Mouse (Mus musculus) A20 (cell line): ENCODE measurements around the gene Lrp6.
A peak's percentile ranks its signal among the peaks of the same experiment; 100 is the strongest.

ENCODE experiments used
- DNase-seq: peaks from one replicate; pipeline ENCODE4 v3.0.0-alpha.2; 2011; ENCODE audit warnings: low read depth, low spot score

Lrp6 gene

DNA sequence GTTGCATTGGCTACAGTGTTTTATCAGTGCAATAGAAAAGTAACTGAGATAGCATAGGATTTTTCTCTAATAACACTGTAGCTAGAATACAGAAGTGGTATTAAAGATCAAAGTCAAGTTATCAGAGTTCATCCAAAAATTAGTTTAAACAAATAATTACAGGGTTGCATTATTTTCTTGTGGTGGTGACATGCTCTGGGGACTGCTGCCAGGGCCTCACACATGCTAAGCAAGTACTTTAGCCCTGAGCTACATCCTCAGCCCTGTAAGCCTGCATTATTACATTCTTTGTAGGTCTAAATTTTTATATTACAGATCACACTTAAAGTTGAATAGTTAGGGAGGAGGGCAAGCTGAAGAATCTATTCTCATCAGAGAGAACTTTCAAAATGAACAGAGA, 68.2 kb downstream of the Lrp6 start:
- no peak for DNase-seq

DNA sequence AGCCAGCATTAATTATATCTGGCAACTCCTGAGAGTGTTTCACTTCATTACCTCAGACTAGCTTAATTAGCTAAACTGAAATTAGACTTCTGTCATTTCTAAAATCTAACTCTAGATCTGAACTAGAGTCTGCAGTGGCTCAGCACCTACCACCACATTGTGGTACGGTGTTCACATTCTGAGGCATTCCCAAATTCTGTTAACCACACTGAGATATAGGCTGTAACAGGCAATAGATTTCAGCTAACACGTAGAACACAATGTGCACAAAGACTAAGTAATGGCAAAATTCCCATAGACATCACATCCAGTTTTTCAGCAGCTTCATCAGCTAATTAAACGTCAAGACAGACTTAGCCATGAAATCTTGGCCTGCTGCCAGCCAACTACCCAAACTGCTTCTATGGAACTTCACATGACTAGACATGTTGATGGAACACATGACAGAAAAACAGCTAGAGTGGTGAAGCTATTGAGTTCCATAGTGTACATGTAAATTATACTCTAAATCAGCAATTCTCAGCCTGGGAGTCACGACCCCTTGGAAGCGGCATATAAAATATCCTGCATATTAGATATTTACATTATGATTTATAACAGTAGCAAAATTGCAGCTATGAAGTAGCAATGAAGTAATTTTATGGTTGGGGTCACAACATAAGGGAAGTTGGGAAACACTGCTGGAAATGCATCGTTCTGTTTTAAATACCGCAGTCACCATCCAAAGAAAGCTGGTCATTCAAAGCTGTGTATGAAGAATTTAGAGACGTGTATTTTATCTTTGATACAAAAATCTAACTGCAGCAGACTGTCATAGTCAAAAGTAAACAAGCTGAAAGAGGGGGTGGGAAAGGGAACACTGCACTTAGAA, 71.7 kb downstream of the Lrp6 start:
- DNase-seq: no peak

DNA sequence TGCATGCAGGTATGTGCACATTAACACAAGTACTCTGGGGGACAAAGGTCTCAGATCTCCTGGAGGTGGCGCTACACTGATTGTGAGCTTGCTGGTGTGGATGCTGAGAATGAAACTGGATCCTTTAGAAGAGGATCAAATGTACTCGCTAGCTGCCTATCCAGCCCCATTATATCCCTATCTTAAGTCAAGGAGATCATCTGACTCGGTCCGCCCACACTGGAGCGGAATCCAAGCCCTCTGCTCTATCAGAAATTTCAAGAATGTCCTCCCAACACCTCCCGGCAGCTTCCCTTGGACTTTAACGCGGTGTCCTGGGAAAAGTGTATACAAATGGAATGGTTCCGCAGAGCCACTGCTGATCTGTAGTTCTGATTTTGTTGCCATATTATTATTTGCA, 77.1 kb downstream of the Lrp6 start:
- DNase-seq: no peak

DNA sequence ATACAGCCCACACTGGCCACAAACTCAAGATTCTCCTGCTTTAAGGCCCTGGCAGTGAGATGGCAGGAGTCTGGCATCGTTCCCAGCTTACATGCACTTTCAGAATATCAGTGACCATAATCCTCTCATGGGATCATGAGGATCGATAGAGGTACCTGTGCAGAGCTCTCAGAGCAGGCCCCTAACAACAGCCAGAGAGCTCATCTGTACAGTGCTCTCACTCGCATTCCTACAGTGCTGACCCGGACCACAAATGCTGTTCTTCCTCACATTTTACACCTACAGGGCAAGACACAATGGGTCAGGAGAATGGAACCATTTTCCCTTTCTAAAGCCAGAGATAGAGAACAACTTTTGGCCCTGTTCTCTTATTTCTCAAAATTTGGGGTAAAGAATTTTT, 77.6 kb downstream of the Lrp6 start:
- no peak for DNase-seq

DNA sequence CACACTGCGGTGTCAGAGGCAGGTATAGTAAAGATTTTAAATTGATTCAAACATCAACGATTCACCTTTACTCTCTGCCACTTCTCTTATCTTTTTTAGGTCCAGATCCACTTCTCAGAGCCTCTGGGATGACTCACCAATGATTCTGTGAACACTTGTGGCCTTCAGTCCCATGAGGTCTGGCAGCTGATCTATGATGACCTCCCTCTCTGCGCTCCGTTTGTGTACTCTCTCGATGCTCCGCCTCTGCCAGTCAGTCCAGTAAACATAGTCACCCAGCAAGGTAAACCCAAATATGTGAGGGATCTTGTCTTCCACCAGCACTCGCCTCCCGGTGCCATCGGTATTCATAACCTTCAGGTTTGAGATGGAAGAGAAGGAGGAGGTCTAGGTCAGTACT, 80.4 kb downstream of the Lrp6 start:
- DNase-seq: no peak

DNA sequence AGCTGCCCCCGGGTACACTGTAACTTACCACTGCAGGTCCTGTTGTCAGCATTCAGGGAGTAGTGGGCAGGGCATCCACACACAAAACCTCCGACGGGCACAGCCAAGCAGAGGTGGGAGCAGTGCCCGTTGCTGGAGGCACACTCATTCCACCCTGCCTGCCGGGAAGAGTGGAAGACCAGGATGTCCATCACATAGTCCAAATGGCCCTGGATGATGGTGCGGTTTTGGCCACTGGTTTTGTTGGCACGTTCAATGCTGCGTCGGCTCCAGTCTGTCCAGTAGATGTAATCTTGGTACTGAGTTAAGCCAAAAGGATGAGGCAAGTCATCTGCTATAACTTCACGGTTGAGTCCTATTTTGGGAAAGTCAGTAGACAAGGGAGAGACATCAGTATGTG, 87.3 kb downstream of the Lrp6 start:
- DNase-seq: no peak

DNA sequence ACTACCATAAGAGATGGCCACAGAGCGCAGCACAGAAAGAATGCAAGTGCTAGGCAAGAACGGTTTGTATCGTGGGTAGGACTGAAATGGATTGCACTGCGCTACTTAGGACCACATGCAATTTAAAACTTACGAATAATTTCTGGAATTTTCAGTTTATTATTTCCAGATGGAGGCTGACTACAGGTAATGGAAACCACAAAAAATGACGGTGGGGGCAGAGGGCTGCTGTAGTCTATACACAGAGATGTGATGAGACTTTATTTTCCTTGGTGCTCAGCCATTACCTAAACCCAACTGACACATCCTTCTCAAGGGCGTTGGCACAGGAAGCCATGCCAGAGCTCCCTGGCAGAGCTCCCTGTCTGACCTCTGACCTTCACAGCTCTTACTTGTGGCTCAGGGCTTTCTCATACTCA, 93.6 kb downstream of the Lrp6 start:
- no peak for DNase-seq

DNA sequence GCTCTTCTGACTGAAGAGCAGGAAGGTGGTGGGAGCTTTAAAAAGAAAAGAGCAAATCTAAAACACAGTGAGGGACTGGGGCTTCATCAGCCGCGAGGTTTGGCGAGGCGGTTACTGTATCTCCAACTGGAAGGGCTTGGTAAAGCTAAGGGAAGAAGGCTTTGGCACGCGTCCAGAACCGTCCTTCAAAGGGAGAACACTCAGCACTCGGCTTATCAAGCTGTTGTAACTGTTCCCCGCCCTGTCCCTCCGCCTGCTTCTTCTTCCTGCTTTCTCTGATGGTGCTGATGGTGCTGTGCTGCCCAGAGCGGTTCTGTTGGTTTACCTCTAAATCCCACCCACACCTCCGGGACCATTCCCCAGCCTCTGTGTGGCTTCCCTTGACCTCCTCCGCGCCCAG, 95.9 kb downstream of the Lrp6 start:
- DNase-seq: no peak

DNA sequence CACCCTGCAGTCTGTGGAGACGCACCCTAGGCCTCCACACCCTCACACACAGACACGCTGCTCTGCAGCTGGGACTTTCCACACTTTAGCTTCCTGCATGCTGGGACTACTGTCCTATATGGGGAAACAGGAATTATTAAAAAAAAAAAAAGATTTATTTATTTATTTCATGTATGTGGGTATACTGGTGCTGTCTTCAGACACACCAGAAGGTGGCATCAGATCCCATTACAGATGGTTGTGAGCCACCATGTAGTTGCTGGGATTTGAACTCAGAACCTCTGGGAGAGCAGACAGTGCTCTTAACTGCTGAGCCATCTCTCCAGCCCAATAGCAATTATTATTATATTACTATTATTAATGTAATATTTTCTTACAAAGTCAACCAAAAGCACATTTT, 97.5 kb downstream of the Lrp6 start:
- DNase-seq: no peak

DNA sequence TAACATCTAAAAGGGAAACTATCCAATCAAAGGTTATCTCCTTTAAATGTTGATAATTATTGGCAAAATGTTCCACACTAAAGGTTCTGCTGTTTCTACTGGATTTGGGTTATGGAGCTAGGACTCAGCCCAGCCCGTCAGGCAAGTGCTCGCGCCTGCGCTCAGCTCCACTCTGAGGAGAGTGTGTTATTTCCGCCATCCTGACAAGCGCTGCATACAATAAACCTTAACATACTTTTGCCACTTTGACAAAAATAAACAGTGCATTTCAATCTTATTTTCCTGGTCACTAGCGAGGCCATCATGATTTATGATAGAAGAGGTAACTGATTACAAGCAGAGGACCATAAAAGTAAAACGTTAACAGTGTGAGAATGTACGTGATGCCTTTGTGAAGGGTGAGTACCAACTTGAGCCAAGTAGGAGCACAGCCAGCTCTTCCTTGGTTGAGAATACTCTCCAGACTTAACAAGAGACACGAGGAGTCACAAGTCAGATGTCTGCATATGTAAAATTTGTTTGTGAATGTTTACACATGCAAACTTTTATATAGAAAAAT, 100.0 kb downstream of the Lrp6 start:
- DNase-seq: no peak

DNA sequence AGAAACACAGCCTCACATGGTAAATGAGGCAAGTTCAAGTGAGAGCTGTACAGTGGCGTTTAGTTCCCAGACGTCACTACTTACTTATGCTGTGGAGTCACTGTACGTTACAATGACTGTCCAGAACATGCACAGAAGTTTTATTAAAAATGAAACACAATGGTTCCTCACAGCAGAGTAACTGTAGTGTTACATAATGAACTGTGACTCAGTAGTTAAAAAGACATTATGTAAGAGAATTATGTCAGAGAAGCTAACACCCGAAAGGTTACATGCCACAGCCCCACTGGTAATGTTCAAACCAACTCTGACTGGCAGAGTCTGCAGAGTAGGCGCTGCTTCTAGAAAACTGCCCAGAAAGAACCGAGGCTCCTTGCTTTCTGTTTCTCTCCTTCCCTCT, 105.6 kb downstream of the Lrp6 start:
- no peak for DNase-seq

DNA sequence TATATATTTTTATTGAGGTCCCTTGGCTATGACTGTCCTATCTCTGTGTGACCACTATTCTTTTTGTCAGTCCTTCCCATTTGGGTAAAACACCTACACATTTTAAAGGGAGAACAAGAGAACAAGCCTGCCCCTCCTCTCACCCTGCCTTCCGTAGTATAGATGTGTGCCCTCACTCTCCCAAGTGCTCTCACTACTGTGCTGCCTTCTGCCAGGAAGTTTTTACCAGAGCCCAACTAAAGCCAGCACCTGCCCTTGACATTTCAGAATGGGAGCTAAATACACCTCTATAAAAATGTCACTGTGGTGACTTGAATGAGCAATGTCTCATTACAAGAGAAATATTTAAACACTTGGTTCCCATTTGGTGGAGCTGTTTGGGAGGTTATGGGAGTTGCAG, 108.4 kb downstream of the Lrp6 start:
- no peak for DNase-seq

DNA sequence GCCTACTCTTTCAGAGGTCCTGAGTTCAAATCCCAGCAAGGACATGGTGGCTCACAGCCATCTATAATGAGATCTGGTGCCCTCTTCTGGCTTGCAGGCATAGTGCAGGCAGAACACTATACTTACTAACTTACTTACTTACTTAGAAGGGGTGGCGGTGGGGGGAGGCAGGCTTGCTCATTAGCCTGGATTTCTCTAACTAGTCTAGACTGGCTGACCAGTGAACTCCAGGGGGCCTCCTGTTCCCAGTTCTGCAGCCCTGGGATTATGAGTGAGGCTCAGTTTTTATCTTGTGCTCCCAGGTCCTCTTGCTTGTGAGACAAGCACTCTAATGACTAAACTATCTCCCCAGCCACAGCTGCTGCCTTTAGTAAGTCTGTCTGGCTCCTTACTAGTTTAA, 112.7 kb downstream of the Lrp6 start:
- peak; percentile 21 for DNase-seq

DNA sequence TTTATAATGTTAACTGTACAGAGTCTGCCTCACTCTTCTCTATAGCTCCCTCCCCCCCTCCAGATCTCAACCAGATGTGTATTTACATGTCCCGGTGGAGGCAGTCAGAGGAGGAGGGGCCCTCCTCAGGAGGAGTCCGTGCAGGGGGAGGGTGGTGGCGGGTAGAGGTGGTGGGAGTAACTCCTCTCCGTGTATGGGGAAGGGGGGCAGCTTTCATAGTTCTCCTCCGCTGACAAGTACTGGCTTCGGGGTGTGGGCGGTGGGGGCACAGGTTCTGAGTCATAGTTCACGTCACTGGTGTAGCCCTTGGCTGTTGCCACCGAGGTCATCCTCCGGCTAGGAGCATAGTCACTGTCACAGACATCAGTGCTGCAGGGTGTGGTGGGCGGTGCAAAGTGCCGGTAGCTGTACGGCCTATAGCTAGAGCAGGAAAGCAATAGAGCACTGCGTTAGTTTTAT, 116.1 kb downstream of the Lrp6 start:
- DNase-seq: no peak

DNA sequence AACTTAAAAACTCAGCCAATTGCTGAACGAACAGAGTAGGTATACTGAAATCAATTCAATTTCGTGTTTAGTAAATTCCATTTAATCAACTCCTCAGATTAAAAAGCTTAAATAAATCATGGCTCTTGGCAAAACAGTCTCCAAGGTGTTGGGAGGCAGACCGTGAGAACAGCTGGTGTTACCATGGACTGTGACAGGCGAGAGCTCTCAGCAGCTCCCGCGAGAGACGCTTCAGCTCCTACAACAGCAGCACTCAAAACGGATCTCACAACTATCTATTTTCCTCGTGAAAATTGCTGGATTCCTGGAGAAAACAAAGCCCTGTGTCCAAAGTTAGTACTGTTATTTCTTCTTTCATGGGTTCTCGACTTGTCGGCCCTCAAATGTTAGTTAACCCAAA, 116.8 kb downstream of the Lrp6 start:
- DNase-seq: no peak

DNA sequence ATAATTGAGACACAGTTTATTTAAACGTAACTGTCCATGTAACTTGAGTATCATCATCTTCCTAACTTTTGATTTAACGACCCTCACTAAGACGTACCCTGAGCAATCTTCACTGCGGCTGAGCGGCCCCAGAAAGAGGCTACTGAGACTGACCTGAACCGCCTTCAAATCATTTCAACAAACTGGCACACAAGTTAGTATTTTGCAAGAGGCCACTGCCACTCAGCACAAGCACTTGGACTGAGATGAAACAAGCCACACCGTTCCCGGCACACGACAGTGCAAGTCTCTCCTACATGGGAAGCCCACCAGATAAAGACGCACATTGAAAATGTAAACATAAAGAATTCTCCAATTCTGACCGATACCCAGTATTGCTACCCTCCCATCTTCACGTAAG, 118.3 kb downstream of the Lrp6 start:
- no peak for DNase-seq

DNA sequence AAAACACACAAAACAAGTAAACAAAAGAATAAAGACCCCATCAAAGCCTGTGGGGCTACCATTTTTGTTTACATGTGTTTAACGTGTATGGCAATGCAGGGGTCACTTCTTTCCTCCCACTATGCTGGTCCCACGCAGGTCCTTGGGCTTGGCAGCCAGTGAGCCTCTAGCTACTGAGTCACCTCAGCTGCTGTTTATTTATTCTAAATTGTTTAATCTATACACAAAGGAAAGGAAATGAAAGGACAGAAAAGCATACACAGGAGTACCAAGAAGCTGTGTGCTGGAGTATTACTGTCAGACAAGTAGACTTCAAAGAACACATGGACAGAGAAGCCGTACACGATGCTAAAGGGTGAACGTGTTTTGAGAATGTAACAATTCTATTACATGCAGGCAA, 122.8 kb downstream of the Lrp6 start:
- no peak for DNase-seq

DNA sequence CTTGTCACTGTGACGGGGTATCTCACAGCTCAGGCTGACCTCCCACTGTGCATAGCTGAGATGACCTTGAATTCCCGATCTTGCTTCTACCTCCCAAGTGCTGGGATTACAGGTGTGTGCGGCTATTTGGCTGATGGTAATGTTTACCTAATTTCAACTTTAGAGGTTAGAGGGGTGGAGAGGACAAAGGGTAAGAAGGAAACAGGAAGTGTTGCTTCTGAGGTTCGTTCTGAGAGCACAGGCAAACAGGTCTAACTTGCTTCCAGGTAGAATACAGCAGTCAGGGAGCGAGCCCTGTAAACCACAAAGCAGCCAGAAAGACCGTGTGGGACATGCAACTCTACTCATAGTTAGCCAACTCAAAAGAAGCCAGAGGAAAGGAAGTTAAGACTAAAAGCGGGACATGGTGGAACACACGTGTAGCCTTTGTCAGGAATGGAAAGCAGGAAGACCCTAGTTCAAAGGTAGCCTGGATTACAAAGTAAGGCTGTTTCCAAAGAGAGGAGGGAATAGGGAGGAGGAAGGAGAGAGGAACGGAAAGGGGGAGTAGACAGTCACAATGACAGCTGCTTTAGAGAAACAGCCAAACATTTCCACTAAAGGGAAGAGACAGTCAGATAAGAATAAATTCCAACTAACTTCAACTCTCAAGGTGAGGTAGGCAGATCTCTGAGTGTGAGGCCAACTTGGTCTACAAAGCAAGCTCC, 123.4 kb downstream of the Lrp6 start:
- DNase-seq: peak; percentile 36

DNA sequence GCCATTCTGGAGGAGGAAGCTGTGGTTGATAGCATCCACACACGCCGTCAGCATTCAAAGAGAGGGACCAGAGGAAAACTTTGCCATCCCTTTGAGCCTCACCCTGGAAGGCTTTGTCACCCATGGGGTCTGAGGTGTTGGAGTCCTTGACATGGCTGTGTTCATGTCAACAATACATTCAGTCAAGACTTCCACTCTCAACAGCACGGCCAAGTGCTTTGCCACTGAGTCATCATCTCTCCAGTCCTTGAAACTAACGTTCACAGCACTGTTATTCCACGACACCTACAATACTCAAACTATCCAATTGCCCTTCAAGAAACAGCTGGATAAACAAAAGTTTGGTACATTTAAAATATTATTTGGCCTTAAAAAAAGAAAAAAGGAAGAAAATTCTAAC, 124.5 kb downstream of the Lrp6 start:
- no peak for DNase-seq

DNA sequence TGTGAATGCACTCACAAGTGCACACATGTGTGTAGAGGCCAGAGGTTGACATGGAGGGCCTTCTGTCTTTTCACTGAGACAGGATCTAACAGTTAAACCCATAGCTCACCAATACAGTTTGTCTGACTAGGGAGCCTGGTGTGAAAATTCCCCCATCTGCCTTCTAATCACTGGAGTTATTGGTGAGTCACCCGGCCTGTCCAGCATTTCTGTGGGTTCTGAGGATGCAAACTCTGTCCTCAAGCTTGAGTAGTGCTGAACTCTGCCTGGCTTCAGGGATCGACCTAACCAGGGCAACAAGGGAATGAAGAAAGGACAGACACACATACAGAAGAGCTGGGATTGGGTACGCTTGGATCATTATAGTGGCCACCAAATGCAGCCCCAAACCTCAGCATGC, 125.0 kb downstream of the Lrp6 start:
- DNase-seq: no peak

DNA sequence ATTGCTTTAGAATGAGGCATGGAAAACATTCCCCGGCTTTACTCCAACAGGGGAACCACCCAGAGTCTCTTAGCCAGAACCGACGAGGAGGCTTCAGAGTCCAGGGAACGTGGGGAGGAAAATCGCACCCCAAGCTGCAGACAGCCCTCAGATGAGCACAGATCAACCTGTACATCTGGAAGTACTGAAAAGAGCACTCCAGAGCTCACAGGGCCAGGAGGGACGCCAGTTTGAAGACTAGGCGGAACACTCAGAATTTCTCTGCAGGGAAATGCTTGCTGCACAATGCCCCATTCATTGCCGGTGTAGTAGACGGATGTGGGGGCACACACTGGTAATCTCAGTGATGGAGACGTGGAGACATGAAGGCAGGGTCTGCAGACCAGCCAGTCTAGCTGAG, 126.7 kb downstream of the Lrp6 start:
- DNase-seq: no peak

DNA sequence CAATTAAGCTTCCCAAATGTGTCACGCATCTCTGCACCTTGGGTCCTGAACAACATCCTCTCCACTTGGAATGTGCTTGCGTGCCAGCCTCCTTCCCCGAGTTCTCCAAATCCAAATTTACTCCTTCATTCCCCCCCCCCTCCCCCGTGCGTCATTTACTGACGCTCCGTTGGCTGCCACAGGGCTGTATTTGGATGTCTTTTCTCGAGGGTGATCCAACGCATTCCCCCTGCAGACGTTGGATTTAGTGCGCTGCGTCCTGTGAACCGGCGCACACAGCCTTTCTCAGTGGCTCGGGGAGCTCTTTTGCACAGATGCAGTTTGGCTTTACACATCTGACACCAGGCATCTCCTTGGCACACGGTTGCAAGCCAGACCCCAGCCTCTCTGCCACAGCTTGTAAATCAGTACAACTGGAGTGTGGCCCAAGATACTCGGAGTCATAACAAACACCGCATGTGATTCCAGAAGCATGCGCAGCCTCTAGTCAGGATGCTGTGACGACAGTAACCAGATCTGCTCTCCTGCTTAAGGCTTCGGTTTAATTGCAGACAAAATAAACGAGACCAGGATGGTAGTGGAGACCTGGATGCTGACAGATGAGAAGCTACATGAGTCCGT, 127.3 kb downstream of the Lrp6 start:
- no peak for DNase-seq
